Mouse (Mus musculus): ENCODE measurements around the gene Mapk8ip2. TPM values are rescaled to one million over a fixed set of nuclear protein-coding genes. Genes with fewer than 3 reads are reported as not detected.

The Mapk8ip2 gene
- total RNA-seq (2023) = not detected

GRCm38 (mm10) chr15:89453865-89454478 lies at the start of gene Mapk8ip2:
Gene Mapk8ip2 (plus strand): TSS chr15:89453913.

GRCm38 (mm10) chr15:89410118-89410517 lies 43.6 kb upstream of the Mapk8ip2 start, which contains the start of gene Syce3:
Gene Syce3 (minus strand): TSS chr15:89410503.

GRCm38 (mm10) chr15:89425711-89426121 lies 28.0 kb upstream of the Mapk8ip2 start, which contains the start of gene Cpt1b:
Gene Cpt1b (minus strand): TSS chr15:89425863.

GRCm38 (mm10) chr15:89429352-89430221 lies 24.1 kb upstream of the Mapk8ip2 start, which contains the start of the genes C730034F03Rik, Gm44502 and Chkb:
Gene C730034F03Rik (plus strand): TSS chr15:89429589.
Gene Gm44502 (minus strand): TSS chr15:89429696.
Gene Chkb (minus strand): TSS chr15:89429908.

GRCm38 (mm10) chr15:89477091-89477491 lies 23.4 kb downstream of the Mapk8ip2 start, which contains the start of gene Arsa:
Gene Arsa (minus strand): TSS chr15:89477425.

GRCm38 (mm10) chr15:89498961-89499688 lies 45.4 kb downstream of the Mapk8ip2 start, which contains the start of gene Shank3:
Gene Shank3 (plus strand): TSS chr15:89499623.

Other genes starting within 250 kb of the Mapk8ip2 start
- gene Ppp6r2, start 242.4 kb upstream of the Mapk8ip2 start, total RNA-seq (2023) = 10 to 100 TPM; 35.3 to 39.7 TPM
- 100 to 1,000 TPM; 167 to 189 TPM for gene Sbf1, start 138.6 kb upstream of the Mapk8ip2 start, total RNA-seq (2023)
- gene Adm2, start 131.2 kb upstream of the Mapk8ip2 start, total RNA-seq (2023) = not detected
- gene Miox, start 119.5 kb upstream of the Mapk8ip2 start, total RNA-seq (2023) = not detected
- gene Lmf2, start 98.3 kb upstream of the Mapk8ip2 start, total RNA-seq (2023) = 10 to 100 TPM; 25.1 to 35.6 TPM
- 10 to 100 TPM; 59.0 to 69.9 TPM for gene Ncaph2, start 98.2 kb upstream of the Mapk8ip2 start, total RNA-seq (2023)
- gene Sco2, start 80.1 kb upstream of the Mapk8ip2 start, total RNA-seq (2023) = 10 to 100 TPM; 13.8 to 16.4 TPM
- gene Tymp, start 76.9 kb upstream of the Mapk8ip2 start, total RNA-seq (2023) = under 1 TPM; 0.46 to 0.76 TPM
- gene Odf3b, start 74.6 kb upstream of the Mapk8ip2 start, total RNA-seq (2023) = not detected
- not detected for gene Klhdc7b, start 69.0 kb upstream of the Mapk8ip2 start, total RNA-seq (2023)
- not detected for gene Syce3, start 43.4 kb upstream of the Mapk8ip2 start, total RNA-seq (2023)
- gene Cpt1b, start 28.1 kb upstream of the Mapk8ip2 start, total RNA-seq (2023) = 1 to 10 TPM; 5.7 to 6.9 TPM
- 1 to 10 TPM; 7.0 to 8.7 TPM for gene C730034F03Rik, start 24.3 kb upstream of the Mapk8ip2 start, total RNA-seq (2023)
- gene Gm44502, start 24.2 kb upstream of the Mapk8ip2 start, total RNA-seq (2023) = not detected
- 100 to 1,000 TPM; 169 to 192 TPM for gene Chkb, start 24.0 kb upstream of the Mapk8ip2 start, total RNA-seq (2023)
- 10 to 100 TPM; 37.3 TPM for gene Arsa, start 23.5 kb downstream of the Mapk8ip2 start, total RNA-seq (2023)
- under 1 TPM; 0.39 to 0.79 TPM for gene Shank3, start 45.7 kb downstream of the Mapk8ip2 start, total RNA-seq (2023)
- not detected for gene Acr, start 114.4 kb downstream of the Mapk8ip2 start, total RNA-seq (2023)
- gene Rabl2, start 138.0 kb downstream of the Mapk8ip2 start, total RNA-seq (2023) = 1 to 10 TPM; 1.9 to 2.5 TPM

Data from monocyte, adult 59 days (primary cell).